In genomic region chr11:49201142-49201541, GRCm38 (mm10) we compare ENCODE assay signal across 41 mouse cellular contexts. TPM values are rescaled to one million over a fixed set of nuclear protein-coding genes. Genes with fewer than 3 reads are reported as not detected.
"Had no signal": no experiment of that assay in that cellular context is flagged by ENCODE, and none has a peak within 500 bp of the region (broad histone marks: within the 10 kb centered on the region; RNA-seq: fewer than 3 reads in every experiment).

No protein-coding gene starts in this region.

- H3K4me2 ChIP-seq: hindbrain, embryonic 12.5 days; limb, embryonic 15.5 days had no signal

- H3K27me3 ChIP-seq: heart, embryonic 12.5 days; hindbrain, embryonic 12.5 days; intestine, embryonic 15.5 days; kidney, embryonic 15.5 days; limb, embryonic 13.5 days; limb, embryonic 15.5 days had no signal

- H3K4me3 ChIP-seq: heart, embryonic 10.5 days; kidney, embryonic 15.5 days; limb, embryonic 13.5 days; limb, embryonic 15.5 days had no signal

- H3K27ac ChIP-seq: hindbrain, embryonic 10.5 days; hindbrain, embryonic 12.5 days; hindbrain, embryonic 14.5 days; intestine, embryonic 15.5 days; kidney, embryonic 15.5 days; limb, embryonic 13.5 days; limb, embryonic 15.5 days had no signal

- DNase-seq: gastrocnemius, postnatal 14 days; gastrocnemius, postnatal 36 days; heart, adult 18-20 months; heart, postnatal 10 days; heart, postnatal 4 days; kidney, adult 2 months; kidney, adult 9 months; kidney, postnatal 14 days; kidney, postnatal 36 days; layer of hippocampus, adult 9-11 months; layer of hippocampus, postnatal 36 days; left cerebral cortex, postnatal 4 days had no signal

- H3K36me3 ChIP-seq: hindbrain, embryonic 12.5 days; intestine, embryonic 15.5 days; kidney, embryonic 15.5 days had no signal

- ATAC-seq: hindbrain, embryonic 16.5 days; inflammation-experienced regulatory T-cells, adult 6 months; intestine, embryonic 15.5 days; intestine, postnatal 0 days had no signal

- H3K9me3 ChIP-seq: heart, embryonic 10.5 days; heart, embryonic 12.5 days; hindbrain, embryonic 10.5 days; hindbrain, embryonic 12.5 days; intestine, embryonic 15.5 days; kidney, embryonic 15.5 days; limb, embryonic 13.5 days; limb, embryonic 15.5 days had no signal

- H3K9ac ChIP-seq: heart, embryonic 12.5 days; hindbrain, embryonic 12.5 days; hindbrain, embryonic 14.5 days; limb, embryonic 13.5 days; limb, embryonic 15.5 days had no signal

RNA-seq across cellular contexts. Expression of gene Btnl9, which starts 14.2 kb away (rescaled TPM):
- total RNA-seq: layer of hippocampus, adult 18-20 months; layer of hippocampus, adult 8-10 months; layer of hippocampus, postnatal 36 days; left cerebral cortex, adult 18-20 months had no signal
- polyA plus RNA-seq: hindbrain, embryonic 10.5 days had no signal

RNA-seq across cellular contexts. Expression of gene Olfr1394, which starts 47.0 kb away (rescaled TPM):
- total RNA-seq: gastrocnemius, adult 18-20 months; gastrocnemius, adult 8-10 months; gastrocnemius, postnatal 14 days; gastrocnemius, postnatal 36 days; heart, adult 18-20 months; heart, adult 8-10 months; heart, postnatal 10 days; heart, postnatal 25 days; heart, postnatal 4 days; layer of hippocampus, adult 18-20 months; layer of hippocampus, adult 8-10 months; layer of hippocampus, postnatal 14 days; layer of hippocampus, postnatal 36 days; left cerebral cortex, adult 18-20 months; left cerebral cortex, adult 8-10 months; left cerebral cortex, postnatal 10 days; left cerebral cortex, postnatal 25 days; left cerebral cortex, postnatal 4 days had no signal
- polyA plus RNA-seq: gonadal fat pad, adult 2 months; heart, embryonic 10.5 days; heart, embryonic 12.5 days; heart, embryonic 14.5 days; heart, embryonic 16.5 days; hindbrain, embryonic 10.5 days; hindbrain, embryonic 12.5 days; hindbrain, embryonic 14.5 days; hindbrain, embryonic 16.5 days; inflammation-experienced regulatory T-cells, adult 6 months; intestine, embryonic 15.5 days; intestine, postnatal 0 days; kidney, embryonic 15.5 days; kidney, postnatal 0 days; large intestine, adult 2 months; limb, embryonic 11.5 days; limb, embryonic 13.5 days; limb, embryonic 15.5 days had no signal

RNA-seq across cellular contexts. Expression of gene Olfr1395, which starts 59.1 kb away (rescaled TPM):
- total RNA-seq: gastrocnemius, adult 18-20 months; gastrocnemius, adult 8-10 months; gastrocnemius, postnatal 14 days; gastrocnemius, postnatal 36 days; heart, adult 18-20 months; heart, adult 8-10 months; heart, postnatal 10 days; heart, postnatal 25 days; heart, postnatal 4 days; layer of hippocampus, adult 18-20 months; layer of hippocampus, adult 8-10 months; layer of hippocampus, postnatal 14 days; layer of hippocampus, postnatal 36 days; left cerebral cortex, adult 18-20 months; left cerebral cortex, adult 8-10 months; left cerebral cortex, postnatal 10 days; left cerebral cortex, postnatal 25 days; left cerebral cortex, postnatal 4 days had no signal
- polyA plus RNA-seq: heart, embryonic 10.5 days; heart, embryonic 12.5 days; heart, embryonic 14.5 days; heart, embryonic 16.5 days; hindbrain, embryonic 10.5 days; hindbrain, embryonic 12.5 days; hindbrain, embryonic 14.5 days; hindbrain, embryonic 16.5 days; inflammation-experienced regulatory T-cells, adult 6 months; intestine, embryonic 15.5 days; intestine, postnatal 0 days; kidney, adult 2 months; kidney, embryonic 15.5 days; kidney, postnatal 0 days; large intestine, adult 2 months; limb, embryonic 11.5 days; limb, embryonic 13.5 days; limb, embryonic 15.5 days had no signal
